Mouse (Mus musculus) left cerebral cortex, postnatal 4 days (tissue): ENCODE results near the gene Fam135a. TPM values are rescaled to one million over a fixed set of nuclear protein-coding genes. Genes with fewer than 3 reads are reported as not detected.

Experiments used
- DNase-seq: peaks from one replicate; pipeline ENCODE4 v3.0.0-alpha.2; 2022
- intact Hi-C: fragments of 180-260 bp; cut with DNase I; formaldehyde crosslinking; loops from one replicate; pipeline ENCODE4 v1.15.1; 2025
- total RNA-seq, 2 experiments: library from RNA; stranded (reverse); gene quantifications; 2 replicates each; pipeline ENCODE4 v1.2.3; 2021

Gene Fam135a
- total RNA-seq, 2 experiments from 2014 or later, result 42.8 to 43.2 TPM

- no peak for DNase-seq
- intact Hi-C loops, result no loop called here
Measured at GRCm38 (mm10) chr1:23966226-23966625, 133.9 kb downstream of the Fam135a start.

Other genes with a start within 250 kb of the Fam135a start
- gene Smap1, start 178.0 kb downstream of the Fam135a start, total RNA-seq, result 100 to 1,000 TPM; 207 to 219 TPM
- gene Sdhaf4, start 94.7 kb downstream of the Fam135a start, total RNA-seq, result 10 to 100 TPM; 43.4 to 48.3 TPM
- 1 to 10 TPM; 2.0 to 3.0 TPM for gene Col9a1, start 77.3 kb upstream of the Fam135a start, total RNA-seq